Mouse (Mus musculus) forebrain, embryonic 16.5 days (tissue): ENCODE measurements at regions not wholly inside any gene's neighbourhood (a gene's known extent, or its start where the extent isn't known, plus 50 kb on each side); places are given as distances from the start of the nearest gene placed in this dataset.
A peak's percentile ranks its signal among the peaks of the same experiment; 100 is the strongest.

Experiments used
- ATAC-seq: fragments of 200-750 bp; cut with Nextera tagmentation; 2 replicates; pipeline ENCODE4 v1.8.0; 2017; ENCODE audit warnings: mild to moderate bottlenecking, moderate library complexity
- H3K27ac ChIP-seq: fragments of 300-500 bp; sonication (generic); 2 replicates; pipeline ENCODE4 v1.5.1; 2014; ENCODE audit warnings: low read length, control low read depth
- H3K27me3 ChIP-seq: fragments of 300-500 bp; sonication (generic); replicated peaks from 2 replicates; pipeline ENCODE4 v1.6.1; 2014; ENCODE audit warnings: low read length; ENCODE audit not compliant: control insufficient read depth, insufficient read depth
- H3K36me3 ChIP-seq: fragments of 300-500 bp; sonication (generic); 2 replicates; pipeline ENCODE4 v1.6.1; 2014; ENCODE audit not compliant: control insufficient read depth, insufficient read depth
- H3K4me1 ChIP-seq: fragments of 300-500 bp; sonication (generic); replicated peaks from 2 replicates; pipeline ENCODE4 v1.6.1; 2014; ENCODE audit warnings: low read length; ENCODE audit not compliant: control insufficient read depth, insufficient read depth
- H3K4me2 ChIP-seq: fragments of 300-500 bp; sonication (generic); 2 replicates; pipeline ENCODE4 v1.6.1; 2014; ENCODE audit warnings: mild to moderate bottlenecking, low read length, control low read depth
- H3K4me3 ChIP-seq: fragments of 300-500 bp; sonication (generic); replicated peaks from 2 replicates; pipeline ENCODE4 v1.5.1; 2014; ENCODE audit warnings: mild to moderate bottlenecking, low read length, control low read depth
- H3K9ac ChIP-seq: fragments of 300-500 bp; sonication (generic); replicated peaks from 2 replicates; pipeline ENCODE4 v1.6.1; 2014; ENCODE audit warnings: low read depth, low read length, control low read depth
- H3K9me3 ChIP-seq: fragments of 300-500 bp; sonication (generic); 2 replicates; pipeline ENCODE4 v1.6.1; 2016; ENCODE audit warnings: low read length; ENCODE audit not compliant: control insufficient read depth
- WGBS: fragments of 180-500 bp; shearing (Covaris S2); extraction: QIAGEN DNeasy Blood & Tissue Kit; methylation state at CpG from one replicate; pipeline ENCODE4 v1.1.7; 2014; 5-methylcytosine and 5-hydroxymethylcytosine counted together

GRCm38 (mm10) chr14:105799401-105799861, 97.2 kb downstream of the Spry2 start:
- Histone ChIP-seq H3K4me2 (no peak overlapping the region), H3K36me3 (no peaks in the 10 kb centered on the region), H3K4me3 (no peak overlapping the region), H3K4me1 (peaks cover 9% of the 10 kb centered on the region; the same call in 1 of the 2 replicates), H3K9ac (no peak overlapping the region), H3K27me3 (0 out of 2 replicates have a peak, but pooled peaks cover 2% of the 10 kb centered on the region), H3K9me3 (no peaks in the 10 kb centered on the region), H3K27ac (no peak overlapping the region)
- 25% methylated on average over 3 of the region's 3 CpGs for WGBS
- ATAC-seq = no peak

DNA sequence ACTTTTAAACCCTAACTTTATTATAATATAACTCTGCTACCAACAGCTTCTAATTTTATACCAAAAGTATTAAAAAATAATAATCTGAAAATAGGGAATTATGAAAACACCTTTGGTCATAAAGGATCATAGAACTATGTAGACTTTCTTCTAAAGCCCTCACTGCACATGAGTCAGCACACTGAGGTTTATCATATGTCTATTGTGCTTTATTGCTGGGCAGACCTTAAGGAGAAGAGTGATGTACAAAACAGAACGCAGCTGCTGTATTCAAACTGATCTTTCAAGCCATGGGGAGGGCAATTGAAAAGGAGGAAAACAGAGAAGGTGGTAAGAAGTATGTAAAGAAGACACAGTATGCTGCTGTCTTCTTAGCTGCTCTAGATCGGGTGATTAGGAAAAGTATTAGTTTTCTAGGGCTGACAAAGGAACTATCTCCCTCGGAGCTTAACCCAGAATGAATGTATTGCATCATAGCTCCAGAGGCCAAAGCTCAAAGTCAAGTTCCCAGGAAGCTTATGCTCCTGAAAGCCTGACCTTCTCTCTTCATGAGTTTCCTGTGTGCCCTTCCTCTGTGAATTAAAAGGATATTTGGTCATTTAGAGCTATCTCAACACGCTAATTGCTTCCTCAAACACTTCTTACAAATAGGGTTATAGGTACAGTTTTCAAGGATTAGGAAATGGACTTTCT, 103.5 kb downstream of the Spry2 start:
- Histone ChIP-seq H3K9ac (no peak overlapping the region), H3K9me3 (no peaks in the 10 kb centered on the region), H3K27me3 (0 out of 2 replicates have a peak, but pooled peaks cover 2% of the 10 kb centered on the region), H3K4me1 (no peaks in the 10 kb centered on the region), H3K4me3 (no peak overlapping the region), H3K4me2 (no peak overlapping the region), H3K27ac (no peak overlapping the region), H3K36me3 (no peaks in the 10 kb centered on the region)
- 75% methylated on average over 4 of the region's 4 CpGs for WGBS
- ATAC-seq = no peak

DNA sequence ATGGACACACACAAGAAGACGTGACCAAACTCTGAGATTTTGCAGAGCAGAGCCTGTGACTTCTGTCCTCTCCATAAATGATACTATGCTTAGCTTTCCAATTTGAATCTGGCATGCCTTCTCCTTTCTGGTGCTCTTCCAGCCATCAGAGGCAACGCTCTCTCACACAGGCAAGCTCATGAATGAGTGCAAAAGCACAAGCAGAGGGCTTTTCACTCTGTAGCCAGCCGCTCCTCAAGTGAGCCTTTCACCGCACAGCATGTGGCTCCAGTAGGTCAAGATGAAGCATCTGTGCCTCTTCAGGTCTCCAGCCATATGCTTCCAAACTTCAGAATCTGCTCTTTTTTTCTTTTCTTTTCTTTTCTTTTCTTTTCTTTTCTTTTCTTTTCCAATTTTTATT, 106.2 kb downstream of the Spry2 start:
- no peaks in the 10 kb centered on the region for H3K9me3 ChIP-seq
- H3K27me3 ChIP-seq = no peaks in the 10 kb centered on the region
- H3K4me3 ChIP-seq = no peak overlapping the region
- no peak for ATAC-seq
- H3K27ac ChIP-seq = no peak overlapping the region
- H3K4me2 ChIP-seq = no peak overlapping the region
- H3K4me1 ChIP-seq = no peaks in the 10 kb centered on the region
- 73% methylated on average over 4 of the region's 4 CpGs for WGBS
- no peak overlapping the region for H3K9ac ChIP-seq
- H3K36me3 ChIP-seq = no peaks in the 10 kb centered on the region

GRCm38 (mm10) chr14:105783428-105783827, 113.2 kb downstream of the Spry2 start:
- Histone ChIP-seq H3K27ac (no peak overlapping the region), H3K9ac (no peak overlapping the region), H3K4me2 (no peak overlapping the region), H3K4me3 (no peak overlapping the region), H3K4me1 (no peaks in the 10 kb centered on the region), H3K27me3 (no peaks in the 10 kb centered on the region), H3K36me3 (no peaks in the 10 kb centered on the region), H3K9me3 (no peaks in the 10 kb centered on the region)
- no peak for ATAC-seq
- WGBS = 87% methylated on average over 5 of the region's 5 CpGs

GRCm38 (mm10) chr14:105779760-105780159, 116.9 kb downstream of the Spry2 start:
- 77% methylated on average over 3 of the region's 3 CpGs for WGBS
- no peak for ATAC-seq
- H3K36me3 ChIP-seq = no peaks in the 10 kb centered on the region

GRCm38 (mm10) chr14:105779349-105779748, 117.3 kb downstream of the Spry2 start:
- no peaks in the 10 kb centered on the region for H3K4me1 ChIP-seq
- no peaks in the 10 kb centered on the region for H3K36me3 ChIP-seq
- peak; percentile 50; the same call in 1 of the 2 replicates for ATAC-seq
- WGBS = 48% methylated on average over 4 of the region's 4 CpGs
- H3K9ac ChIP-seq = no peak overlapping the region
- no peak overlapping the region for H3K4me3 ChIP-seq
- no peak overlapping the region for H3K4me2 ChIP-seq
- no peaks in the 10 kb centered on the region for H3K9me3 ChIP-seq
- H3K27me3 ChIP-seq = no peaks in the 10 kb centered on the region
- H3K27ac ChIP-seq = no peak overlapping the region

More at GRCm38 (mm10) chr14:105779760-105780159, 116.9 kb downstream of the Spry2 start:
- no peaks in the 10 kb centered on the region for H3K9me3 ChIP-seq
- no peaks in the 10 kb centered on the region for H3K4me1 ChIP-seq
- no peak overlapping the region for H3K4me2 ChIP-seq
- no peak overlapping the region for H3K9ac ChIP-seq
- H3K4me3 ChIP-seq = no peak overlapping the region
- H3K27ac ChIP-seq = no peak overlapping the region
- H3K27me3 ChIP-seq = no peaks in the 10 kb centered on the region

GRCm38 (mm10) chr14:105773674-105774073, 122.9 kb downstream of the Spry2 start:
- H3K9me3 ChIP-seq = no peaks in the 10 kb centered on the region
- no peak overlapping the region for H3K27ac ChIP-seq
- 87% methylated on average over 12 of the region's 12 CpGs for WGBS
- no peak overlapping the region for H3K4me2 ChIP-seq
- no peaks in the 10 kb centered on the region for H3K4me1 ChIP-seq
- H3K27me3 ChIP-seq = no peaks in the 10 kb centered on the region
- no peak overlapping the region for H3K4me3 ChIP-seq
- no peak overlapping the region for H3K9ac ChIP-seq
- ATAC-seq = no peak
- H3K36me3 ChIP-seq = no peaks in the 10 kb centered on the region

- no peak overlapping the region for H3K9ac ChIP-seq
- H3K4me2 ChIP-seq = no peak overlapping the region
- no peak overlapping the region for H3K27ac ChIP-seq
- WGBS = 83% methylated on average over 4 of the region's 4 CpGs
- H3K36me3 ChIP-seq = no peaks in the 10 kb centered on the region
- H3K27me3 ChIP-seq = no peaks in the 10 kb centered on the region
- H3K4me3 ChIP-seq = no peak overlapping the region
- H3K9me3 ChIP-seq = no peaks in the 10 kb centered on the region
- no peak for ATAC-seq
- H3K4me1 ChIP-seq = no peaks in the 10 kb centered on the region
Measured at GRCm38 (mm10) chr14:105767100-105767499, 129.5 kb downstream of the Spry2 start.

- Histone ChIP-seq H3K27me3 (no peaks in the 10 kb centered on the region), H3K4me1 (no peaks in the 10 kb centered on the region), H3K9ac (no peak overlapping the region), H3K4me3 (no peak overlapping the region), H3K27ac (no peak overlapping the region), H3K9me3 (no peaks in the 10 kb centered on the region), H3K36me3 (no peaks in the 10 kb centered on the region), H3K4me2 (no peak overlapping the region)
- WGBS = 55% methylated on average over 4 of the region's 4 CpGs
- ATAC-seq = no peak
Measured at GRCm38 (mm10) chr14:105752509-105753375, 143.9 kb downstream of the Spry2 start.
